Mouse (Mus musculus) cerebellum, adult 2 months (tissue): ENCODE measurements around the gene Psmb8.

Experiments used
- CTCF ChIP-seq: fragments of 200-500 bp; IDR thresholded peaks from 2 replicates; pipeline ENCODE4 v1.5.1; 2011; ENCODE audit warnings: low read depth, mild to moderate bottlenecking, control low read depth, low read length, moderate library complexity, borderline replicate concordance; ENCODE audit not compliant: insufficient read depth
- POLR2A ChIP-seq: fragments of 200-500 bp; IDR thresholded peaks from 2 replicates; pipeline ENCODE4 v1.6.1; 2011; ENCODE audit warnings: low read length, control low read depth, borderline replicate concordance; ENCODE audit not compliant: insufficient read depth

GRCm38 (mm10) chr17:34196491-34196890, 1.0 kb upstream of the Psmb8 start:
- TF ChIP-seq CTCF (no peak), POLR2A (no peak)
